Comparison of ENCODE assay signal across 36 mouse cellular contexts in the genomic region with DNA sequence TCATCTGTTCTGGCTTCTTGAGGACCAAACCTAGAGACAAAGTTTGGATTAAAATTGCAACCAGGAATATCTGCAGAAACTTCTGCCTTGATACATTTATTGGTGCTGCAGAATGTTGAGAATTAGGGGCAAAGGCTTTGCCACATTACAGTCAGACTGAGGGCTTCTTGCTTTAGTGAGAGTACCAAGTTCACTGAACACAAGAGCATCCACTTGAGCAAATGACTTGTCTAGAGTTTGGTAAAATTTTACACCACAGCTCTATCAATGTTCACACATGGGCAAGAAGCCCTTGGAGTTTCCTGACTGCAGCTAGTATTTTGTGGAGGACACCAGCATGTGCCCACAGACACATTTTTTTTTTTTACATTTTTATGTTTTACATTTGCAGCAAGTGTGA. TPM values are rescaled to one million over a fixed set of nuclear protein-coding genes. Genes with fewer than 3 reads are reported as not detected.
"Had no signal": no experiment of that assay in that cellular context is flagged by ENCODE, and none has a peak within 500 bp of the region (broad histone marks: within the 10 kb centered on the region; RNA-seq: fewer than 3 reads in every experiment).

No protein-coding gene starts in this region.

- H3K9ac ChIP-seq: limb, embryonic 12.5 days; limb, embryonic 13.5 days; limb, embryonic 15.5 days; liver, embryonic 12.5 days; liver, embryonic 13.5 days; liver, embryonic 14.5 days; liver, embryonic 15.5 days; liver, postnatal 0 days; lung, embryonic 14.5 days; lung, embryonic 15.5 days; midbrain, embryonic 12.5 days; midbrain, embryonic 13.5 days; midbrain, embryonic 15.5 days; neural tube, embryonic 12.5 days had no signal

- ATAC-seq: liver, embryonic 12.5 days; liver, postnatal 0 days; lung, postnatal 0 days; midbrain, embryonic 13.5 days; midbrain, embryonic 15.5 days; midbrain, embryonic 16.5 days had no signal

- H3K4me1 ChIP-seq: limb, embryonic 10.5 days; limb, embryonic 12.5 days; limb, embryonic 13.5 days; limb, embryonic 15.5 days; liver, embryonic 12.5 days; liver, embryonic 13.5 days; liver, embryonic 15.5 days; lung, embryonic 15.5 days; megakaryocyte, embryonic 14.5 days; midbrain, embryonic 10.5 days; midbrain, embryonic 12.5 days; midbrain, embryonic 13.5 days; midbrain, embryonic 15.5 days; neural tube, embryonic 12.5 days had no signal

- H3K9me3 ChIP-seq: limb, embryonic 10.5 days; limb, embryonic 12.5 days; limb, embryonic 13.5 days; limb, embryonic 15.5 days; liver, embryonic 12.5 days; liver, embryonic 13.5 days; liver, embryonic 15.5 days; lung, embryonic 15.5 days; megakaryocyte, embryonic 14.5 days; midbrain, embryonic 10.5 days; midbrain, embryonic 12.5 days; midbrain, embryonic 13.5 days; midbrain, embryonic 15.5 days; neural tube, embryonic 12.5 days had no signal

- H3K27me3 ChIP-seq: limb, embryonic 12.5 days; limb, embryonic 13.5 days; limb, embryonic 15.5 days; liver, embryonic 12.5 days; liver, embryonic 13.5 days; liver, embryonic 15.5 days; lung, embryonic 15.5 days; megakaryocyte, embryonic 14.5 days; midbrain, embryonic 12.5 days; midbrain, embryonic 13.5 days; midbrain, embryonic 15.5 days; neural tube, embryonic 12.5 days had no signal

- H3K4me3 ChIP-seq: limb, embryonic 10.5 days; limb, embryonic 12.5 days; limb, embryonic 13.5 days; limb, embryonic 15.5 days; liver, embryonic 12.5 days; liver, embryonic 13.5 days; liver, embryonic 15.5 days; lung, embryonic 15.5 days; megakaryocyte, embryonic 14.5 days; midbrain, embryonic 10.5 days; midbrain, embryonic 12.5 days; midbrain, embryonic 13.5 days; midbrain, embryonic 15.5 days; myocyte; neural tube, embryonic 12.5 days had no signal

- H3K36me3 ChIP-seq: limb, embryonic 10.5 days; limb, embryonic 12.5 days; limb, embryonic 13.5 days; limb, embryonic 15.5 days; liver, embryonic 12.5 days; liver, embryonic 13.5 days; liver, embryonic 15.5 days; lung, embryonic 15.5 days; midbrain, embryonic 10.5 days; midbrain, embryonic 12.5 days; midbrain, embryonic 13.5 days; midbrain, embryonic 15.5 days; neural tube, embryonic 12.5 days had no signal

- H3K4me2 ChIP-seq: limb, embryonic 12.5 days; limb, embryonic 13.5 days; limb, embryonic 15.5 days; liver, embryonic 11.5 days; liver, embryonic 12.5 days; liver, embryonic 13.5 days; liver, embryonic 15.5 days; lung, embryonic 14.5 days; lung, embryonic 15.5 days; midbrain, embryonic 11.5 days; midbrain, embryonic 12.5 days; midbrain, embryonic 13.5 days; midbrain, embryonic 15.5 days; neural tube, embryonic 12.5 days had no signal

- H3K27ac ChIP-seq: limb, embryonic 10.5 days; limb, embryonic 12.5 days; limb, embryonic 13.5 days; limb, embryonic 15.5 days; liver, embryonic 12.5 days; liver, embryonic 13.5 days; liver, embryonic 14.5 days; liver, embryonic 15.5 days; lung, embryonic 15.5 days; macrophage; midbrain, embryonic 10.5 days; midbrain, embryonic 12.5 days; midbrain, embryonic 13.5 days; midbrain, embryonic 15.5 days; neural tube, embryonic 12.5 days had no signal

- DNase-seq: left cerebral cortex, postnatal 4 days; liver; liver, embryonic 13.5 days; liver, postnatal 0 days; lung, adult 18-20 months; lung, adult 2 months; lung, embryonic 14.5 days; lung, postnatal 10 days; lung, postnatal 14 days; lung, postnatal 36 days; lung, postnatal 4 days; midbrain, embryonic 14.5 days had no signal

RNA-seq across cellular contexts. Expression of a gene that starts 47.7 kb away (rescaled TPM):
- polyA plus RNA-seq: limb, embryonic 10.5 days; limb, embryonic 11.5 days; limb, embryonic 12.5 days; limb, embryonic 13.5 days; liver, adult 2 months; macrophage; midbrain, embryonic 10.5 days; midbrain, embryonic 11.5 days; midbrain, embryonic 12.5 days; midbrain, embryonic 13.5 days; midbrain, embryonic 14.5 days; midbrain, embryonic 15.5 days; midbrain, embryonic 16.5 days; midbrain, postnatal 0 days; myocyte; neural tube, embryonic 11.5 days; neural tube, embryonic 12.5 days had no signal

RNA-seq across cellular contexts. Expression of a gene that starts 53.9 kb away (rescaled TPM):
- polyA plus RNA-seq: macrophage had no signal
